Comparison of ENCODE assay signal across 14 mouse cellular contexts in the genomic region with DNA sequence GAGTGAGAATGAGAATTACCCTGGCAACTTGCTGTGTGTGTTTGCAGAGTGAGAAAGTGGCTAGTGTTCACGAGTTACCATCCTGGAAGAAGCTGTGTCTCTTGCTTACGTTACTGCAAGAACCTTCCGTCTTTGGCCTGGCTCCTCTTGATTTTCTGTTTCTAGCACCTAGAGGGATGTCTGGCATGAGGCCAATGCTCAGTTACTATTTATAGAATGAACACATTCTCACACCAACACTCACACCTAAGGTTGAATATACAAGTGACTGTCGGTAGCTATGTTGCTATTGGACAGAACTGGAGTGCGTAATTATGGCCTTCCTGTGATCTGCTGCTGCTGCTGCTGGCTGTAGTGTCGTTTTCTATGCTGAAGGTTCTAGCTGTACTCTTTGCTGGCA. TPM values are rescaled to one million over a fixed set of nuclear protein-coding genes. Genes with fewer than 3 reads are reported as not detected.
A peak's percentile ranks its signal among the peaks of the same experiment; 100 is the strongest.
DNase-seq lines count a peak whose midpoint lies in the region; ATAC-seq lines count a peak whose summit lies in the region.
"Had no signal": no experiment of that assay in that cellular context is flagged by ENCODE, and none has a peak within 500 bp of the region (broad histone marks: within the 10 kb centered on the region; RNA-seq: fewer than 3 reads in every experiment).

No protein-coding gene starts in this region.

- no peak overlapping the region for H3K27ac ChIP-seq in midbrain, embryonic 14.5 days (replicated peaks; ENCODE audit: low read depth, low read length)
- H3K27ac ChIP-seq in midbrain, embryonic 13.5 days: no peak overlapping the region
- peak overlapping the region; percentile 44; the same call in 1 of the 2 replicates for H3K27ac ChIP-seq in stomach, embryonic 15.5 days
- H3K27ac ChIP-seq: embryonic facial prominence, embryonic 15.5 days; layer of hippocampus, adult 2 months had no signal

- WGBS in midbrain, embryonic 14.5 days: 70% methylated on average over 6 of the region's 6 CpGs
- WGBS in midbrain, embryonic 13.5 days: 69% methylated on average over 6 of the region's 6 CpGs
- 34% methylated on average over 6 of the region's 6 CpGs for WGBS in stomach, embryonic 15.5 days

- H3K9ac ChIP-seq in midbrain, embryonic 14.5 days (replicated peaks; ENCODE audit: low read length): no peak overlapping the region
- H3K9ac ChIP-seq in midbrain, embryonic 13.5 days (replicated peaks): no peak overlapping the region
- H3K9ac ChIP-seq in stomach, embryonic 15.5 days: no peak overlapping the region
- H3K9ac ChIP-seq: embryonic facial prominence, embryonic 15.5 days had no signal

- no peaks in the 10 kb centered on the region for H3K27me3 ChIP-seq in midbrain, embryonic 14.5 days (ENCODE audit: control insufficient read depth, insufficient read depth, low read length)
- H3K27me3 ChIP-seq in midbrain, embryonic 13.5 days: no peaks in the 10 kb centered on the region
- H3K27me3 ChIP-seq in stomach, embryonic 15.5 days (replicated peaks): no peaks in the 10 kb centered on the region
- H3K27me3 ChIP-seq: embryonic facial prominence, embryonic 15.5 days had no signal

- H3K4me1 ChIP-seq in midbrain, embryonic 14.5 days (ENCODE audit: control insufficient read depth, insufficient read depth, low read length): no peaks in the 10 kb centered on the region
- peaks cover 7% of the 10 kb centered on the region; the same call in 1 of the 2 replicates for H3K4me1 ChIP-seq in midbrain, embryonic 13.5 days (replicated peaks)
- H3K4me1 ChIP-seq in stomach, embryonic 15.5 days: 0 out of 2 replicates have a peak, but pooled peaks cover 7% of the 10 kb centered on the region
- H3K4me1 ChIP-seq: embryonic facial prominence, embryonic 15.5 days had no signal

- ATAC-seq in frontal cortex, adult (ENCODE audit: low TSS enrichment): peak; percentile 60
- ATAC-seq in midbrain, embryonic 14.5 days (ENCODE audit: low FRiP score, low TSS enrichment): no peak
- no peak for ATAC-seq in midbrain, embryonic 13.5 days
- 0 out of 2 replicates have a peak, but pooled peaks have one; percentile 31 for ATAC-seq in stomach, embryonic 15.5 days (ENCODE audit: insufficient read depth, low FRiP score, low read depth)
- ATAC-seq in megakaryocyte progenitor cell, adult 5-6 weeks (replicated peaks; ENCODE audit: poor library complexity): no peak
- ATAC-seq: midbrain, embryonic 16.5 days had no signal

- no peaks in the 10 kb centered on the region for H3K36me3 ChIP-seq in midbrain, embryonic 14.5 days (ENCODE audit: control insufficient read depth, insufficient read depth, low read length)
- H3K36me3 ChIP-seq in midbrain, embryonic 13.5 days: no peaks in the 10 kb centered on the region
- H3K36me3 ChIP-seq in stomach, embryonic 15.5 days: no peaks in the 10 kb centered on the region
- H3K36me3 ChIP-seq: embryonic facial prominence, embryonic 15.5 days had no signal

- H3K4me3 ChIP-seq in midbrain, embryonic 14.5 days (replicated peaks; ENCODE audit: low read depth, low read length): no peak overlapping the region
- no peak overlapping the region for H3K4me3 ChIP-seq in midbrain, embryonic 13.5 days (replicated peaks)
- no peak overlapping the region for H3K4me3 ChIP-seq in stomach, embryonic 15.5 days (replicated peaks)
- H3K4me3 ChIP-seq: embryonic facial prominence, embryonic 15.5 days; layer of hippocampus, adult 2 months had no signal

- no peak for DNase-seq in frontal cortex, postnatal 10 days (ENCODE audit: low spot score in 2 of 2)
- DNase-seq in midbrain, embryonic 14.5 days: peak; percentile 18
- peak; percentile 67 for DNase-seq in heart, postnatal 4 days
- no peak for DNase-seq in gastrocnemius, postnatal 14 days
- DNase-seq: gastrocnemius, postnatal 25 days; thymus, adult 2 months had no signal

- H3K4me2 ChIP-seq in midbrain, embryonic 14.5 days (ENCODE audit: low read length): no peak overlapping the region
- no peak overlapping the region for H3K4me2 ChIP-seq in midbrain, embryonic 13.5 days (replicated peaks)
- no peak overlapping the region for H3K4me2 ChIP-seq in stomach, embryonic 15.5 days
- H3K4me2 ChIP-seq: embryonic facial prominence, embryonic 15.5 days; liver, embryonic 11.5 days had no signal

- no peaks in the 10 kb centered on the region for H3K9me3 ChIP-seq in midbrain, embryonic 14.5 days (ENCODE audit: control insufficient read depth, low read length)
- H3K9me3 ChIP-seq in midbrain, embryonic 13.5 days: no peaks in the 10 kb centered on the region
- H3K9me3 ChIP-seq in stomach, embryonic 15.5 days: no peaks in the 10 kb centered on the region

- intact Hi-C loops in gastrocnemius, postnatal 14 days (cut with DNase I; ENCODE audit: low total_unique reads): no loop called here

RNA-seq across cellular contexts. Expression of a gene that starts 4.0 kb away (rescaled TPM):
- not detected in 2 replicates for polyA plus RNA-seq in midbrain, embryonic 14.5 days (2014; fragmentation: Nextera tagmentation; extraction: Ambion mirVana)
- not detected in 2 replicates for polyA plus RNA-seq in midbrain, embryonic 13.5 days (2015; fragmentation: Nextera tagmentation; extraction: Ambion mirVana)
- total RNA-seq in heart, postnatal 4 days (2021): under 1 TPM; 0.29 to 0.90 TPM
- not detected in 2 replicates for polyA plus RNA-seq in stomach, embryonic 15.5 days (2015; fragmentation: Nextera tagmentation; extraction: Ambion mirVana)
- not detected in 2 replicates for total RNA-seq in megakaryocyte progenitor cell, adult 5-6 weeks (2015)
- total RNA-seq in megakaryocyte progenitor cell, adult 5-6 weeks (2017): not detected in 2 replicates
- total RNA-seq in gastrocnemius, postnatal 14 days (2021): not detected
- total RNA-seq: gastrocnemius, postnatal 25 days; layer of hippocampus, adult 2 months had no signal
- polyA plus RNA-seq: embryonic facial prominence, embryonic 15.5 days; liver, embryonic 11.5 days; midbrain, embryonic 16.5 days; thymus, adult 2 months had no signal

RNA-seq across cellular contexts. Expression of a gene that starts 5.8 kb away (rescaled TPM):
- polyA plus RNA-seq in midbrain, embryonic 14.5 days (2014; fragmentation: Nextera tagmentation; extraction: Ambion mirVana): 0.42 and 0.46 TPM in 2 replicates
- polyA plus RNA-seq in midbrain, embryonic 13.5 days (2015; fragmentation: Nextera tagmentation; extraction: Ambion mirVana): 0.23 and 0.58 TPM in 2 replicates
- under 1 TPM; 0.33 to 0.50 TPM for total RNA-seq in heart, postnatal 4 days (2021)
- 0.23 and 0.27 TPM in 2 replicates for polyA plus RNA-seq in stomach, embryonic 15.5 days (2015; fragmentation: Nextera tagmentation; extraction: Ambion mirVana)
- not detected in 2 replicates for total RNA-seq in megakaryocyte progenitor cell, adult 5-6 weeks (2015)
- not detected in 2 replicates for total RNA-seq in megakaryocyte progenitor cell, adult 5-6 weeks (2017)
- under 1 TPM; 0.31 to 0.38 TPM for total RNA-seq in gastrocnemius, postnatal 14 days (2021)

RNA-seq across cellular contexts. Expression of a gene that starts 10.4 kb away (rescaled TPM):
- 644 and 890 TPM in 2 replicates for polyA plus RNA-seq in midbrain, embryonic 14.5 days (2014; fragmentation: Nextera tagmentation; extraction: Ambion mirVana)
- 697 and 714 TPM in 2 replicates for polyA plus RNA-seq in midbrain, embryonic 13.5 days (2015; fragmentation: Nextera tagmentation; extraction: Ambion mirVana)
- 1,000 to 10,000 TPM; 1,243 to 1,298 TPM for total RNA-seq in heart, postnatal 4 days (2021)
- 711 and 748 TPM in 2 replicates for polyA plus RNA-seq in stomach, embryonic 15.5 days (2015; fragmentation: Nextera tagmentation; extraction: Ambion mirVana)
- total RNA-seq in megakaryocyte progenitor cell, adult 5-6 weeks (2015): 491 and 507 TPM in 2 replicates
- total RNA-seq in megakaryocyte progenitor cell, adult 5-6 weeks (2017): 601 and 839 TPM in 2 replicates
- 100 to 1,000 TPM; 816 to 919 TPM for total RNA-seq in gastrocnemius, postnatal 14 days (2021)

Comparison
In these comparisons a context has a peak if more than half of its experiments do, and no peak if none do; other contexts are left out.
1. ATAC-seq: peak in frontal cortex, adult (single experiment) and stomach, embryonic 15.5 days (single experiment); none in midbrain, embryonic 14.5 days (single experiment), midbrain, embryonic 13.5 days (single experiment) and megakaryocyte progenitor cell, adult 5-6 weeks (single experiment).
2. DNase-seq: peak in midbrain, embryonic 14.5 days (single experiment) and heart, postnatal 4 days (single experiment); none in frontal cortex, postnatal 10 days (0 of 2) and gastrocnemius, postnatal 14 days (single experiment).